Mouse (Mus musculus): ENCODE measurements around the gene Acadl.

Acadl gene

GRCm38 (mm10) chr1:66839135-66839534, 23.9 kb downstream of the Acadl start:
- no peak for DNase-seq (ENCODE audit: low spot score)

GRCm38 (mm10) chr1:66838184-66839042, 24.7 kb downstream of the Acadl start:
- DNase-seq (ENCODE audit: low spot score), result peak; percentile 64

GRCm38 (mm10) chr1:66837207-66837606, 25.9 kb downstream of the Acadl start:
- no peak for DNase-seq (ENCODE audit: low spot score)

GRCm38 (mm10) chr1:66832636-66833165, 30.4 kb downstream of the Acadl start:
- no peak for DNase-seq (ENCODE audit: low spot score)

DNA sequence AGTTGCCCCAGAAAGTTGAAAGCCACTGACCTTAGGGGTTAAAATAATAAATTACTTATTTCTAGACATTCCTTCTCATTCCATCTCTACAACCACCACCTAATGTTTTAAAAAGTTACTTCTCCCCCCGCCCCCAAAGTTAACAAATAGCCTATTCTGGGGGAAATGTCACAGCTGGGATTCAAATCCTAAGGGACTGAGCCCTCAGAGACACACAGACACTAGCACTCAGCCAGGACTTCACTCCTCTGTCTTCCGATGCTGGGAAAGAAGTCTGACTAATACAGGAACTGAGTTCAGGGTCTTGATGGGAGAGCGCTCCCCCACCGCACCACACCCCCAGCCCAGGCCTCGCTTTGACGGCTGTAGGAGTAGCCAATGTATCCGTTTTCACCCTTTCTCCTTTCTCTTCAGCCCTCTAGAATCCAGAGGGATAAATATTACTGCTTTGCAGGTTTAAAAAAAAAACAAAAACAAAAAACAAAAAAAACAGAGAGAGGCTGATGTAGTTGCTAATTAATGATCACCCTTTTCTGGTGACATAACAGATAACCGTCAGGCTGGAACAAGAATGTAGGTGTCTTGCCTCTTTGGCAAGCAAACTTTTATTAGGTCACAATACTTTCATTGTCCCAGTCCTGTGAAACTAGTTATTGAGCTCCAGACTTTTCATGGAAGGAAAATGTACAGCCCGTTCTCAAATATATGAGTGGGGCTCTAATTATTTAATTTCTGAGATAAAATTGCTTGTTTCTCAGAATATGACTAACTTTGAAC, 31.1 kb downstream of the Acadl start:
- DNase-seq (ENCODE audit: low spot score), result no peak

DNA sequence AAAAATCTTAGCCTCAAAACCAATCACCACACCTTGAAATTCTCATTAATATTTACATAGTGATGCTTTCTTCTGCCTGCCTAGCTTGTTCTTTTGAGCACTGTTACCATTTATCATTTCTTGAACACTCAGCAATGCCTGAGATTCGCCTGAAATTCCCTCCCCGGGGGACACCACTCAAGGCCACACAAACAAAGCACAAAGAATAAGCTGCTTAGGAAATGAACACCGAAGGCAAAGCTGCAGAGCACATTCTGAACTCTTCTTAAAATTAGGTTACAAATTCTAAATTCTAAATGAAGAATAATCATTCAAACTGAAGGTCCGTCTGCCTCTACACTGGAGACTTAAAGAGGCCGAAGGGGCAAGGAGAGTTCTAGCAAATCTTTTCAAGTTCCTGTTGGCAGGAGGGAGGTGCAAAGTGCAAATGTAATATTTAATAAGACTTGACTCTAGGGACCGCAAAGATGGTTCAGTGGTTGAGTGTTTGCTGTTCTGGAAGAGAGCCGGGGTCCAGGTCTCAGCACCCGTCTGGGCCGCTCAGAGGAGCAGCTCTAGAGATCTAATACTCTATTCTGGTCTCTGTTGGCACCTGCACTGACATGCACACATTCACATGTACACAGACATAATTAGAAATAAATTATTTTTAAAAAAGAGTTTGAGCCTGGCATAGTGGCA, 33.5 kb downstream of the Acadl start:
- DNase-seq (ENCODE audit: low spot score), result no peak

GRCm38 (mm10) chr1:66821966-66822365, 41.1 kb downstream of the Acadl start:
- DNase-seq (ENCODE audit: low spot score), result no peak

DNA sequence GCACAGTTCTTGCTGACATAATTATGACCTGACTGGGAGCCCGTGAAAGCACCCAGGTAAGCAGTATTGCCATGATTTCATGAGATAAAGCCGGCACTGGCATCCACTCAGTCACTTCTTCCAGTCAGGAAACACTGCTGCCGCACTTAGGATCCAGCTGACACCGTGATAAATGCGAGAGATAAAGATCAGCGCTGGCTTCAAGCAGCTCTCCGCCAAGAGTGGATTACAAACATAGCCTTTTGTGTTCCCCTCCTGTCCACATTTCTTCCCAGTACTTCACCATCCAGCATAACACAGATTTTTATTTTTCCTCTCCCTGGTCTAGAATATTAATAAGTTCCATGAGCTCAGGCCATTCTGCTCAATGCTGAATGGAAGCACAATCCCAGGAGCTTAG, 42.8 kb downstream of the Acadl start:
- DNase-seq (ENCODE audit: low spot score), result no peak

DNA sequence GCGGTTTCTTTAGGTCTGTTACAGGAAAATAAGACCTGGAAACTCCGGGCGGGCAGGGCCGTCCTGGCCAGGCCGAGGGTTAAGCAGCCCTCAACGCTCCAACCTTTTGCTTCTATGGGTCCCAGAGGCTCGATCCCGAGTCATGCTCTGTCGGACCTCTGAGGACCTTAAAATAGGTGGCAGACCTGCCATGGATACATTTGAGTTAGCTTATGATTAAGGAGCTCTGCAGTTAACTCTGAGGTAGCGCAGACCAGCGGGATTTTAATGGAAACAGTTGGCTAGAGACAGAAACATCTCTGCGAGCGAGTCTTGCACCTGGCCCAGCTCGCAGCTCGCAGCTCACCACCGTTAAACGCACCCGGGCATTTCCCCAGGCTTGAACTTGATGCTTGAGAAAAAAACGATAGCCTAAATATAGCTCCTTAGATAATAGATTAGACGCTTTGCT, 45.2 kb downstream of the Acadl start:
- DNase-seq (ENCODE audit: low spot score), result no peak

DNA sequence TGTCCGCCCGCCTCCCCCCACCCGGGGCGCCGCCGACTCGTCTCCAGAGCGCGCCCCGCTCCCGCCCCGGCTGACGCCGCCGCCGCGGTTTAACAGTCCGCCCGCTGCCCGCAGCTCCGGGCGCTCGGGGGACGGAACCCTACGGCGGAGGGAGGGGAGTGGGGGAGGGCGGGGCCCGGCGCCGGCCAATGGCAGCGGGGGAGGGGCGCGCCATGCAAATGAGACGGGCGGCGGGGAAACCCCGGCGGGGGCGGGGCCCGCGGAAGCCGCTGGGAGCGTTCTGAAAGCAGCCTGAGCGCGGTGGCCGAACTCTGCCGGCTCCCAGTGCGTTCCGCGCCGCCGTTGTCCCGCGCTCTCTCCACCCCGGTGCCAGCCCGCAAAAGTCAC, 45.6 kb downstream of the Acadl start, which contains the start of gene Kansl1l:
Kansl1l (minus strand) TSS at position 110 of the 387 bp plus-strand sequence.
- peak; percentile 91 for DNase-seq (ENCODE audit: low spot score)

GRCm38 (mm10) chr1:66816837-66817452, 46.1 kb downstream of the Acadl start:
- peak; percentile 84 for DNase-seq (ENCODE audit: low spot score)

DNA sequence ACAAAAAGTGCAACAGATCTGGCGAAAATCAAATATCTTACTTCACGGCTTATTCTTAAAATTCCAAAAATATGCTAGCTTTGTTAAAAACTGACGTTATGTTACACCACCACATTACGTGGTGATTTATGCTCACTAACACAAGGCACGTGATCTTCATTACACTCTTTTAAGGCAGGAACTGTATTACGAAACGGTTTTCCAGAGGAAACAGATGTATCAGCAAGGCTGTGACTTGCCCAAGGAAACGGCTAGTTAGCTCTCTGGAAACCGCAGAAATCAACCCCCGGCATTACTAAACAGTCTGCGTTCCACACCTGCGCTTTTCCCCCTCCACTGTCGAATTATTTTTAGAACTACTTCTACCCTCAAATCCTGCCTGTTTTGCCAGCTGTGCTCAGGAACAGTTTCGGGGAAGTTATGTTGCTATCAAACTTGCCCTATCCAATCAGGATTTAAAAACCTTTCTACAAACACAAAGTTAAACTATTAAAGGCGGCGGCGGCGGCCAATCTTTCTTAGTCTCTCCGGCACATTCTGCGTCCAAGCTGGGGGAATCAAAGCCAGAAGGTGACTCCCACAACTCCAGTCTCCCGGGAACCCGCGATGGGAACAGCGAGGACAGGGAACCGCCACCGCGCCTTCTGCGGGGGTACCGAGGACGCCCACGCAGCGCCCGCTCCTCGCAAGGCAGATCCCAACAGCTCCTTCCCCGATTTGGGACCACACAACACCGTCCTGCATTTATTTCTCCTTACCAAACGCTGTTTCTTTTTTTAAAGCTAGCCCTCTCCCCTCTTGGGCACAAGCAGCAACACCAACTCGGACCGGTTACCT, 46.9 kb downstream of the Acadl start:
- peak; percentile 58 for DNase-seq (ENCODE audit: low spot score)

DNA sequence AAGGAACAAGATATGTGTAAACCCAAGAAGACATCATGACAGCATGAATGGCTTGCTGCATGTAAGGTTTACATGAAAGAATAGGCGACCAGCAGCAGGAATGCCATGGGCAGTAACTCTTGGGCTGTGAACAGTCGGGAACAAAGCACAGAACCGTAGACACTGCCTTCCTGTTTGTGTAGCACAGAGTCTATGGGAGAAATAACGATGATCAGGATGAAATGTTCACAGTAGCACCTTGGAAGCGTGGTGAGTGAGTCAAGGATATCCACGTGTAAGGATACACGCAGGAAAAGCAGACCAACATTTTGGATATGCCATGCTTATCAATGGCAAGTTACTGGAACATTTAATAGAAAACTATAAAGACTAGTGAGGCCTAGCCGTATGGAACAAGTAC, 48.3 kb downstream of the Acadl start:
- no peak for DNase-seq (ENCODE audit: low spot score)

DNA sequence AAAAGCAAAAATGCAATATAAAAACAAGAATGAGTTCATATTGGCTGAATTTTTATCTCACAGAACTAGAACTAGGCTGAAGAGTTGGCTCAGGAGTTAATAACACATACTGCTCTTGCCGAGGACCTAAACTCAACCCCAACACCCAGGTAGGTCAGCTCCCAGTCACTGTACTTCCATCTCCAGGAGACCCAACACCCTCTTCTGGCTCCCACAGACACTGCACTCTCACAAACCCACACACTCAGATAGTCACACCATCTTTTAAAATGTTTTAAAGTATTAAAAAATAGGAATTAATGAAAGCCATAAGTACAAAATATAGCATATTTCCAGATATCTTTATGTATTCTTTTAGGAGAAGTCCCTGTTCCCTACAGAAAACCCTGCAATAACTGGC, 49.9 kb downstream of the Acadl start:
- DNase-seq (ENCODE audit: low spot score), result no peak

- DNase-seq (ENCODE audit: low spot score), result no peak
These were observed 56.3 kb downstream of the Acadl start for GRCm38 (mm10) chr1:66806821-66807220.

GRCm38 (mm10) chr1:66805408-66805807, 57.7 kb downstream of the Acadl start:
- no peak for DNase-seq (ENCODE audit: low spot score)

DNA sequence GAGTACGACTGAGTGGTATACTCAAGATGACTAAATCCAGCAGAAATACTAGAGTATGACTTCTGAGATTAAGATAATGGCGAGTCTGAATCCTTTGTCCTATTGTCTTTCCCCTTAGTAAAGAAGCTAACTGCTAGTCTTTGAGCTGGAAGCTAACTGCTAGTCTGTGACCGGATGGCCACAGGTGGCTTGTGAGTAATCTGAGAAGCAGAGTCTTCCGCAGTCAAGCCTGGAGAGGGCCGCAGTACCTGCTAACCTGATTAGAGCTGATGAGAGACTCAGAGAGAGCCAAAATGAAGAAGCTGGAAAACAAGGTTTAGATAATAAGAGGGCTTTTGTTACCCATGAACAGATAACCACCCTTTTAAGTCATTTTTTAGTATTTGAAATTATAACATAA, 58.4 kb downstream of the Acadl start:
- no peak for DNase-seq (ENCODE audit: low spot score)

- DNase-seq (ENCODE audit: low spot score), result no peak
These were observed 65.1 kb downstream of the Acadl start for GRCm38 (mm10) chr1:66797962-66798361.

- DNase-seq (ENCODE audit: low spot score), result no peak
These were observed 70.1 kb downstream of the Acadl start for GRCm38 (mm10) chr1:66792838-66793466.

DNA sequence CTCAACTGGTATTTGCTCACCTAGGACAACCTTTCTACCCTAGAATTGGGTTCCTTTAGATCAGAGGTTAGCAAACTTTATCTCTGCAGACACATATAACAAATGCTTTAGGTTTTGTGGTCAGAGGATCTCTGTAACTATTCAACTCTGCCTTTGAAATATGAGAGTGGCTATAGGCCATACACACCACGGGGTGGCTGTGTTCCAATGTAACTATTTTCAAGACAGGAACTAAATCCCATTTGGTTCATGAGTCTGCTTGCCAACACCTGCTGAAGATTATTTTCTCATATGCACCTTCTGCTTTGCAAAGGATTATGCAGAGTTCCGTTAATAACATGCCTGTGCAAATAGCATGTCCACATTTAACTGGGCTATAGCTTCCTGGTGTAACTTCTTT, 80.8 kb downstream of the Acadl start:
- no peak for DNase-seq (ENCODE audit: low spot score)

Data from left cerebral cortex, adult 11 months (tissue).